Mouse (Mus musculus): Measurements from ENCODE around the gene Dcaf1.

Dcaf1 gene

DNA sequence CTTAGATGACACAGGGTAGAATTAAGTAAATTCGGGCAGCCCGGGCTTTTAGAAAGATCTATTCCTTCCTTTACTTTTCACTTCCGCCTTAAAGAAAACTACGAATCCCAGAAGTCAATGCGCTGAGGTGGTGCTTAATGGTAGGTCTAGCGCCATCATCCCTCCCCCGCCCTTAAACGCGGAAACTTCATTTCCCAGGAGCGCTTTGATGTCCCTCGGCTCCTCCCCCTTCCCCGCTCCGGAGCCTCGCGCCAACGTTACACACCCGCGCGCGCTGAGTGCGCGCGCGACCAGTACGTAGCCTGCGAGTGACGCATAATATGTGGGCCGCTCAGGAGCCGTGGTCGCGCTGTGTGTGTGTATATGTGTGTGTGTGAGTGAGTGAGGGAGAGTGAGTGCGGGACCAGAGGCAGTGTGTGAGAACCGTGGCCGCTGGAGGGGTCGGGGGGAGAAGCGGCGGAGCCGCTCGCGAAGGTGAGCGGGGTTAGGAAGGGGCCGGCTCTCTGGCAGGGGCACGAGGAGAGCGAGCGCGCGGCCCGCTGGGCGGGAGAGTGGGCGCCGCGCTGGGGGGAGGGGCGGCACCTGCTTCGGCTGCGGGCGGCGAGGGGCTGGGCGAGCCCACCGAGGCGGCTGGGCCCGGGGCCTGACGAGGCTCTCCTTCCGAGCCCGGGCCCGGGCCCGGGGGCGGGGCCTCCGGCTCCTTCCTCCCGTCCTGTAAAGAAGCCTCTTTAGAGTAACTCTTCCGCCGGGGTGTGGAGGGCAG is at the start of gene Dcaf1:
Gene Dcaf1, plus strand, starts transcription at position 257 of the 763 bp plus-strand sequence.
- peak; percentile 91 to 98 for DNase-seq

DNA sequence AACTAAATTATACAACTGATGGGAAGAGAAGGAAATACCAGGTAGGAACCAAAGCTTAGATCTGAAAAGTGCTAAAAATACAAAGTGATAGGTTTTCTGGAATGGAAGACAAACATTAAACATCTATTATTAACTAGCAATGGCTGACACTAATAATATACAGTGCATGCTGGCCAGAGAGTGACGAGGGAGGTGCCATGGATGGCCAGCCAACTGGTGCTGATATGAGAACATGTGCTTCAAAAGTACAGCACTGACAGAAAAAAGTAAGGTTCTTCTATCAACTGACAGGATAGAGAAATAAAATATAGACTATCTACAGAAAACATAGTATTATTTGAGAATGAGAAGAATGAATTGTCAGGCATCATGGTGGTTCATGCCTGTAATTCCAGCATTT is 45.6 kb upstream of the Dcaf1 start:
- no peak for DNase-seq

DNA sequence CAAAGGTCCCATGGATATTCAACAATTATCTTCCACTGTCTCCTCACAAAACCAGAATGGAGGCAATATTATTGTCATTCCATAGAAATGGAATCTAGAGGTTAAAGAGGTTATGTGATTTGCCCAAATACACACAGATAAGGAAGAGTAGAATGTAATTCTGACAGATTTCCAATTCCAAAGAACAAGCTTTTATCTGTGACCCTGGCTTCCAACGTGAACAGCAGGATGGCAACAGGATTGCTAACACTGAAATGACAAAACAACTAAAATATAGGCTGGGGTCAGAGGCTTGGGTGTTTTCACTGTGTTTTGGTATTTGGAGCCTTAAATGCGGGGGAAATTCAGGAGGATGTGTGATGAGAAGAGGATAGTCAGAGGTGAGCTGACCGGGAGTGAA is 44.3 kb upstream of the Dcaf1 start:
- no peak for DNase-seq

DNA sequence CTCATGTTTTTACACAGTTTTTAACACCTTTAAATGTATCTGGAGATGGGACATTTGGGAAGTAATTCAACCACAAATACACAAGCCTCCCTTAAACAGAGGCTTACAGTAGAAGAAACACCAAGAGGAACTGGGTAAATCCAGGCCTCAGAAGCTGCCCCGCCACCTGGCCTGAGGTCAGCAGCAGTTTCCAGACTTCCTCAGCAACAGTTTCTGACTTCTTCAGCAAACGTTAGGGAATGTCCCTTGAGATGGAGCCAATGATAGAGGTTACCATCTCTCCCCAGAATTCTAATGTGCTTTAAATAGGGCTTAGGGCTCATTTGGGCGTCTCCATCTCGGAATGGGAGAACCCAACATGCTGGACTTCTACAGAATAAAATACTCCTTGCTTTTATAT is 43.4 kb upstream of the Dcaf1 start:
- no peak for DNase-seq

DNA sequence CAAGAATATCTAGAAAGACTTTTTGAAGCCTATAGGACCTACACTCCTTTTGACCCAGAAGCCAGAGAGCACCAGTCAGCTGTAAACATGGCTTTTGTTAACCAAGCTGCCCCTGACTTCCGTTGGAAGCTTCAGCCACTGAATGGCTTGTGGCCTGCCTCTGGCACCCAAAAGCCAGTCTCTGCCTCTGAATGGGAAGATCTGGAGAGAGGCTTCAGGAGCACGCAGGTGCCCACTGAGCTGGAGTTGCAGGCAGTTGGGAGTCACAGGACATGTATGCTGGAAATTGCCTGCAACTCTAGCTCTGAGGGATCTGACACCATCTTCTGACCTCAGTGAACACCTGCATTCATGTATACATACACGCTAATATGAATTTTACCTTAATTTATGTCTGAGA is 41.6 kb upstream of the Dcaf1 start:
- no peak for DNase-seq

DNA sequence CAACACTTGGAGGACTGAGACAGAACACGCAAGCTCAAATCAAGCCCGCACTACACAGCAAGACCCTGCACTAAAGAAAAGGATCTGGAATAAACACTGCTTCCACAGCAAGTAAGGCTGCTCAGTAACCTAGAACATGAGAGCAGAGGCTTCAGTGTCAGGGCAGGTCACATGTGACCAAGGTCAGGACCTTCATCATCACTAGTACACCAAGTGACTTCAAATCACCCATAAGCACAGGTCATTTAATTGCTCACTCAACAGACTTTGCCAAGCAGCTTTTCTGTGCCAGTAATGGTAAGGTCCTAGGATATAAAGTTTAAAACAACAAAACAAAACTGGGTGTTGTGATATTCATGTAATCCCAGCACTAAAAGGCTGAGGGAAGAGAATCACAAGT is 38.1 kb upstream of the Dcaf1 start:
- DNase-seq = no peak

DNA sequence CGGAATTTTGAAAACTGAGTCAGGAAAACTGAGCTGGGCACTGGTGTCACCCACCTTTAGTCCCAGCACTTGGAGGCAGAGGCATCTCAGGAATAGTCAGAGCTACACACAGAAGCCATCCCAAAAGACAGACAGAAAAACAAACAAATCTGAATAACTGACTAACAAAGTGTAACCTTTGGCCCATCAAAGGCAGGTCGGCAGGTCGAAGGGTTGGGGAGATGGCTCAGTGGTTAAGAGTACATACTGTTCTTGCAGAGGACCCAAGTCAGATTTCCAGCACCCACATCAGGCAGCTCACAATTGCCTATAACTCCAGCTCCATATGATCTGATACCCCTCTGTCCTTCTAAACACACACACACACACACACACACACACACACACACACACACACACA is 36.5 kb upstream of the Dcaf1 start:
- no peak for DNase-seq

DNA sequence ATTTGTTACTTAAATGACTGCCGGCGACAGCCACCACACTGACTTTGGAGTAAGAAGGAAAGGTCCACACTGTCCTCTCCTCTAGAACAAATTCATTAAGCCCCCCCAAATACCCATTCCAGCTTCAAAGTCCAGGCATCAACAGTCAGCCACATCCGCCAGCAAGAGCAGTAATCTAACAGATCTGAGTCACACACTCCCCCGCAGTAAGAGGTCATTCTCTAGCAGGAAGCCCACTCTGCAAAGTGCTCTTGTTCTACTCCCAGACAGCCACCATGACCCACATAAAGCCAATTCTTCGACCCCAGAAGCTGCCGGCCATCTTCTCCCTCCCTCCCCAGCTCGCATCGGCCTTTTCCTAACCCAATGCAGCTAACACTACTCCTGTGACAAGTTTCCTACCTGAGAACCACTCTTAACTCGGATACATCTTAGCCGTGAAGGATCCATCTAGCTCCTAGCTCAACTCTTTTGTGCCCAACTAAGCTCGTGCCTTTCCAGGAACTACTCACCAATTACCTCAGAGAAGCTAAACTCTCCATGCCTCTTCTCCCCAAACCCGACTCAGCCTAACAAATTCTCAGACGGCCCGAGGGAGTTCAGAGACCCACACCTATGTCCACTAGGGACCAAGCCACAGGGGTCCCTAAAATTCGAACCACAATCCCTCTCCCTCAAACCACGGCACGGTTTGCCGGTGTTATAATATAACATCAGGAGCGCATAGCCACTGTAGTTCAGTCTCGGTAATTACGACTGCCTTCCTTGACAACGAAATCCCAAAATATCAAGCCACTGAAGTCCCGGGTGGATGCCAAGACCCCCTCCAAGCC is 33.5 kb upstream of the Dcaf1 start:
- no peak for DNase-seq

DNA sequence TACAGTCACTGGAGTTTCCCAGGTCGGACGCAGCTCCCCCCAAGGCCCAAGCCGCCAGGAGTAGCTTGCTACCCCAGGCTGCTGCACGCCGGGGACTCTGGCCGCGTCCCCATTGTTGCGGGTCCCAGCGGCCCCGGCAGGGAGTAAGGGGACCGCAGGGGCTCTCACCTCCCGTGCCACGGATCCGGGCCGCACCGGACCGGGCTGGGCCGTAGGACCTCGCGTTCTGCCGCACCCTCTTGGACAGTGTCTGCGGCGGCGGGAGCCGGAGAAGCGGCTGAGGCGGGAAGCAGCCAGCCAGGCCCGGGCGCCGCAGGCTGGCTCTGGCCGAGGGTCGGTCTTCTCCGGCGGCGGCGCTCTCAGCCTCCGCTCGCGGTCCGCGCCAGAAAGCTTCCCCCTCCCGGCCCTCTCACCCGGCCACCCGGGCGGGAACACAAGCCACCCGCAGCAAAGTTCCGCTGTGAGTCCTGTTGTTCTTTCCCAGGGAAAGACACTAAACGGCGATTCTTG is 32.8 kb upstream of the Dcaf1 start, which contains the start of gene Rad54l2:
Gene Rad54l2, minus strand, starts transcription at position 383 of the 510 bp plus-strand sequence.
- DNase-seq = peak; percentile 82 to 93

DNA sequence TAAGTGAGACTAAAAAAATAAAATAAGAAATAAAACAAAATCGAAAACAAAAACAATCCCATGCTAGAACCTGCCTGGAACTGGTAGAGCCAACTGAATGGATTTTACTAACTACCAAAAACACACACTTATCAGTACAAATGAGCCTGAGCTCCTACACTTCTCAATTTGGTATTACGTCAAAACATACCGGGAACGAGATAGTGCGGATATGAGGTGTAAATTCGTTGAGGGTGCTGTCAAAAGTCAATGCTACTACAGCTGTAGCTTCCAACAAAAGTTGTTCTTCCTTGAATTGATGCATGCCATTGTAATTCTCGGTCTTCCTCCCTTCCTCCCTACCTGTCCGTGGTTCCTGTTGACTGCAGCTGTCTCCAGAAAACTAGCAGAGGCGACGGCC is 32.3 kb upstream of the Dcaf1 start:
- no peak for DNase-seq

DNA sequence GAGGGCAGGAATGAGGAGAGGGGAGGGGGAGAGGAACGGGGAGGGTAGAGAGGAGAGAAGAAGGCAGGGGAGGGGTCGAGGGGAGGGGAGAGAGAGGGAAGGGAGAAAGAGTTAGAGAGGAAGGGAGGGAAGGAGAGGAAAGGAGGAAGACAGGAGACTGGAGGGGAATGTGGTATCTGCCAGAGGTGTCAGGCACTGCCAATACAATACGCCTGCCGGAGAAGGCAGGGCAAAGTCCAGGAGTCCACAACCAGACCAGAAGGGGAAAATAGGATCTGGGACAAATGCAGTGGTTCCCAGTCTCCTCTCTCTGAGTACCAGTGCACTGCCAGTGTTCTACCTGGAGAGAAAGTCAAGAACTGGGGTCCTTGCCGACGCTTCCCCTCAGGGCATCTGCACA is 30.8 kb upstream of the Dcaf1 start:
- DNase-seq = no peak

DNA sequence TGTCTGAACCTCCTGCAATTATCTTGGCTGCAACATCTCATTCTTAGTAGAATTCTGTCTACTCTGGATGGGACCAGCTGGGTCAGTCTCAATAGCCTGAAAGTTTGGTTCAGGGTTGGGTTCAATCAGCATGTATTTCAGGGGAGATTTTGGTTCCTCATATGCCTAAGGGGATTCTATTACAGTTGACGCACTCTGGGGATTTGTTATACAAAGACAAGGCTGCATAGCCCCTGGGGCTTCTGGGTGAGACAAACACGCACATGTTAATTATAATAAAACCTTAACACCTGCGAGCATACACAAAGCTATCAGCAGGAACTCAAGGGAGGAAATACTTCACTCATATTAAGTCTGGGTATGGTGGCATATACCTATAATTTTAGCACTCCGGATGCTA is 15.2 kb upstream of the Dcaf1 start:
- no peak for DNase-seq

DNA sequence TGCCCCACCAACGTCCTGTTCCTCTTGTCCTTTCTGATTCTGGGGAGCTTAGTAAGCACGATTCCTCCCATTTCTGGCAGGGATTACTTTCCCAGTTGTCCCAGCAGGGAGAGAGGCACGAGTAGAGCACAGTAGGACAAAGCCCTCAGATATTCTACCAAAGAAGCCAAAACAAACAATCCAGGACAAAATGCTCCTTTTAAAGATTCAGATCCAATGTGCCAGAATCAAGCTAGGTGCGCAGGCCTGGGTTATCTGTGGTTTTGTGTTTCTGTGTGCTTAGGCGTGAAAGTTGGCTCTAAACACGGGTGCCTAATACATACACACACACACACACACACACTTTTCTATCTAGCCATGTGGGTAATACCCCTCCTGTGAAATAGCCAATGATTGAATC is 3.5 kb upstream of the Dcaf1 start:
- DNase-seq = no peak

DNA sequence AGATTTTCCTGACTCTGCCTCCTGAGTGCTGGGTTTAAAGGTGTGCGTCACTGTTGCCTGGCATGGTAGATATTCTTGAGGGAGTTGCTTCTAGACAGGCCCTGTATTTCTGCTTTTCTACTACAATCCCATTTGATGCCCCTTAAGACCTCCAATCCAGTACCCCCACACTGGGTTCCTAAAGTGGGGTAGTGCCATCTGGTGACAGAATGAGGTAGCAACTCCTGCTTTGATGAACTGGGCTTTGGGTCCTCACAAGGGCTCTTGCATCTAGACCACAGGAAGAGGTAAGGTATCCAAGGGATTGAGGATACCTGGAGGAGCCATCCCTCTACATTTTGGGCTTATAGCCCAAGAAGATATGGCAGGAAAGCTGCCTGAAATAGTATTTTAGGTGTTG is 2.5 kb upstream of the Dcaf1 start:
- DNase-seq = peak; percentile 10 to 16

DNA sequence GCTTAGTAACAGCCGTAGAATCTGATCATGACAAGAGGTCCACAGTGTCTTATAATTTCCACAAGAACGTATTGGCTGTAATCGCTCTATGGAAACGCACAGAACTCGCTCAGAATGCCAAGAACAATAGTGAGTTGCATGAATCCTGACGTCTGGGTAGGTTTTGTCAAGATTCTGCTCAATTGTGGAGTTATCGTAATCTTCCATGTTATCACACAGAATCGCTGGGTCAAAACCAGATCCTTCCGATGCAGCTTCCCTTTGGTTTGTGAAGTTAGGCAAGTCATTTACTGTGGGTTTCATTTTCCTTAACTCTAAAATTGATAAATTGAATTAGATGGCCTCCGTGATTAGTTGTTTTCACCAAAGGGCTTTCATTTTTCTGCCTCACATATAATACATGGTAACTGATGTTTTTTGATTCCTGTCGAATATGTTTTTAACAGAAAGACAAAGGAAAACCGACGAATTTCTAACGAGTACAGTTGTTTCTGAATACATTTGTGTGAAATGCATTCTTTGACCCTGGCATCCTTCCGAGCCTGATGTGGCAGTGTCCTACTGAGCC is 540 bp upstream of the Dcaf1 start:
- DNase-seq = peak in 1 of 2 experiments; percentile 6

DNA sequence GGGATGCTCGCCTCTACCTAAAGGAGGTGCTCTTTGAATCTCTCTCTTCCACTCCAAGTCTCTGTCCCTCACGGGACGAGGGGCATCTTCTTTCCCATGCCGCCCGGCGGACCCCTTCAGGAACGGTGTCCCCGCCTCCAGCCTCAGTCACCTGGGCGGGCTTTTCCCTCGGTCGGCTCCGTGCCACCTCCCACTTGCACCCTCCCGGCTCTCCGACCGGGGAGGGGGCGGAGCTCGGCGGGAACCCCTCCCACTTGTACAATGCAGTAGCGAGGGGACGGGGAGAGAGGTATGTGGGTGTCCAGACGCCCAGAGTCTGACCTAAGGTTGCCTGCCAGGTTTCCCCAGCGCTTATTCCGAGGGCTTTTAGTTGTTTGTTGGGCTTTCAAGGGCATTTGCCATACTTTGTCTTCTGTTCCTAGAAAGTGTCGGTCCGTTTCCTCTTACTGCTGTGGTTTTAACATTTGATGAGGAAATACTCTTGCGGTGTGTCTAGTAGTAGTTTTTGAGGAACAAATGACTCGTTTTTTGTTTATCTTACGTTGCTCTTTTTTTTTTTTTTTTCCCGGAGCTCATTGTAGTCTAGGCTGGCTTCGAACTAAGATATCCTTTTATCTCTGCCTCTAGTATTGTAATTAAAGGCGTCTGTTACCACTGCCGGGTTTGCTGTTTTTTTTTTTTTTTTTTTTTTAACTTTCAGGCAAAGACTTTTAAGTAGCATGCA is 869 bp downstream of the Dcaf1 start:
- peak; percentile 70 for DNase-seq

DNA sequence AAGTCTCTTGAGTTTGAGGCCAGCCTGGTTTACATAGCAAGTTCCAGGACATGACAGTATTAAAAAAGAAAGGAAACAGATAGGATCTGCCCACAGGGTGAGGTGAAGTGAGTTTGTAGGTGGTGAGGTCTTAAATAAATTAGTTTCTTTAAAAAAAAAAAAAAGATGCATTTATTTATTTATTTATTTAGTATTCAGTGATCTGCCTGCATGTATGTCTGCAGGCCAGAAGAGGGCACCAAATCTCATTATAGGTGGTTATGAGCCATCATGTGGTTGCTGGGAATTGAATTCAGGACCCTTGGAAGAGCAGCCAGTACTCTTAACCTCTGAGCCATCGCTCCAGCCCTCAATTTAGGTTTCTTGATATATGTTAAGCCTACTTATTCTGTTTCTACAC is 18.9 kb downstream of the Dcaf1 start:
- DNase-seq = no peak

DNA sequence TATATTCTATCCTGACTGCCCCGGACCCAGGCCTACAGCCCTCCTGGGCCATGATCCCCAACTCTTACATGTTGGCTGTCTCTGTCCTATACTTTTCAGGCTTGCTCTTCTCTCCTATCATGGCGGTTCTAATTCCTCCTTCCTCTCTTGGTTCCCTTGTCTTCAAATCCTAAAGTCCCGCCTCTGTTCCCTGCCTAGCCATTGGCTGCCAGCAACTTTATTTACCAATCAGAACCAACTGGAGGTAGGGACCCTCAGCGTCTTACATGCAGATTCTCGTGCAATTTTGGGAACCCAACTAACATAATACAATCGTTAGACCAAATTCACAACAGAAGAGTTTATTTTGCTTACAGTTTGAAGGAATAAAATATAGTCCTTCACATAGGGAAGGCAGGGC is 21.1 kb downstream of the Dcaf1 start:
- no peak for DNase-seq

DNA sequence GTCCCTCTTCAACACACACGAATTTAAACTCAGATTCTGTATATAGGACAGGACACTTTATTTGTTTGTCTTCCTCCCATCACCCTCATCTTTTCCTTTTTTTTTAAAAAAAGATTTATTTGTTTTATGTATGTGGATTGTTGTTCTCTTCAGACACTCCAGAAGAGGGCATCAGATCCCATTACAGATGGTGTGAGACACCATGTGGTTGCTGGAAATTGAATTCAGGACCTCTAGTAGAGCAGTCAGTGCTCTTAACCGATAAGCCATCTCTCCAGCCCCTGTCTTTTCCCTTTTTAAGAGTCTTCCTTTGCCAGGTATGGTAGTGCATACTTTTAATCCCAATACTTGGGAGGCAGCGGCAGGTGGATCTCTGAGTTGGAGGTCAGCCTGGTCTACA is 35.0 kb downstream of the Dcaf1 start:
- no peak for DNase-seq

DNA sequence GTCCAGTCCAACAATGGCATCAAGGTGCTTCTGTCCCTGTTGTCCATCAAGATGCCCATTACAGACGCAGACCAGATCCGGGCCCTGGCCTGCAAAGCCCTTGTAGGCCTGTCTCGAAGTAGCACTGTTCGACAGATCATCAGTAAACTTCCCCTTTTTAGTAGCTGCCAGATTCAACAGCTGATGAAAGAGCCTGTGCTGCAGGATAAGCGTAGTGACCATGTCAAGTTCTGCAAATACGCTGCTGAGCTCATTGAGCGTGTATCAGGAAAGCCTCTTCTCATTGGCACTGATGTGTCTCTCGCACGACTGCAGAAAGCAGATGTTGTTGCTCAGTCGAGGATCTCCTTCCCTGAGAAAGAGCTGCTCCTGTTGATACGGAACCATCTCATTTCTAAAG is 36.4 kb downstream of the Dcaf1 start:
- DNase-seq = no peak

DNA sequence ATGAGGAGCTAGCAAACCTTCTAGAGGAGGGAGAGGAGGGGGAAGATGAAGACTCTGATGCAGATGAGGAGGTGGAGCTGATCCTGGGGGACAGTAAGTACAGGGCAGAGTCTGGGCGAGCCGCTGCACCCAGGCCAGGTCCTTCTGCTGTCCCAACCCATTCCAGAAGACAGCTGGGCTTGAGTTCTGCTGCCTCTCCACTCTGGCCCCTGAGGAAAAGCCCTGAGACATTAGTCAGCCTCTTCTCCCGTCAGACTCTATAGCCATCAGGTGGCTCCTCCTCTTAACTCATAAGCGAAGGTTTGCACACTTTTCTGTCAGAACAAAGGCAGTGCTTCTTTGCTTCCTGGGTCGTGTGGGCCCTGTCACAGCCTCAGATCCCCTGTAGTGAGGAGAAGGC is 52.5 kb downstream of the Dcaf1 start:
- no peak for DNase-seq

DNA sequence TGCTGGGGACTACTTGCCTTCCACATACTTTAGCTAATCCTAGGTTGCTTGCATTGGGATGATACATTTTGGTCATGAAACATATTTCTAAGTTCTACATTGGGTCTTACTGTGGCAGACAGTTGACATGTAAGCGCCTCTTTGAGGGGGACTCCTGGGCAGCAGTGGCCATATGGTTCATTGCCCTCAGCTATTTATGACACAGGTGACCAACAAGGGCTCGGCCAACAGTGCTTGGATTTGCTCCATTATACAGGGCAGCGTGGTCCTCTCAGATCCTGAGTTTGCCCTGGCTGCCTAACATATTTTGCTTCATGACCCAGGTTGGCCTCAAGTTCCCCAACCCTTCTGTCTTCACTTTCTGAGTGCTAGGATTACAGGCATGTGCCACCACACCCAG is 55.0 kb downstream of the Dcaf1 start:
- no peak for DNase-seq

DNA sequence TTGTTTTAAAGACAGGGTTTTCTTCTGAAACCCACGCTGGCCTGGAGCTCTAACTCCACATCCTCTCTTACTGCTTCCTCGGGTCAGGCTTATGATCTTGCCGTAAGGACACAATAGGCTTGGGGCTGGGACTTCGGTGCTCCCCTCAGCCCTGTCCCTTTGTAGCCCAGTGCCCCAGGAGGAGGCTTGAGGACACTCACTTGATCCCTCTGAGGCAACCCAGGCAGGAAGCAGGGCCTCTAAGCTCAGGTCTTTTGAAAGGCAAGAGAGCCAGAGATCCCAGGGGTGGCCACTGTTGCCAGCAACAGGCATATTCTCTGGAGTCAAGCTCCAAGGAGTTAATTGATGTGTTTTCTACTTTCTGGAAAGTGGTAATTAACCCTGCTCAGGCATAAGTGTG is 57.8 kb downstream of the Dcaf1 start:
- DNase-seq = no peak
